Mouse (Mus musculus): ENCODE data around the gene P4ha2.

GRCm38 (mm10) chr11:54152957-54153356 lies 53.1 kb downstream of the P4ha2 start:
- no peak for TF ChIP-seq CTCF (IDR thresholded peaks at IDR 0.05; ENCODE audit: low read depth, low read length)
- TF ChIP-seq GATA2 (IDR thresholded peaks at IDR 0.05; ENCODE audit: borderline replicate concordance, low read depth, low read length) = no peak
- TF ChIP-seq TAL1 (conservative IDR thresholded peaks at IDR 0.05; ENCODE audit: low read depth, low read length) = no peak
- no peak for TF ChIP-seq GATA1 (IDR thresholded peaks at IDR 0.05; ENCODE audit: borderline replicate concordance, low read length)
